Mouse (Mus musculus) naive thymus-derived CD4-positive, alpha-beta T cell, adult 2 months (primary cell): ENCODE results near the gene Lrrn4.
A peak's percentile ranks its signal among the peaks of the same experiment; 100 is the strongest.

ENCODE experiments used
- DNase-seq: peaks from one replicate; pipeline ENCODE4 v3.0.0-alpha.2; 2011; ENCODE audit warnings: low read depth

The Lrrn4 gene

GRCm38 (mm10) chr2:132880844-132881645 is at the start of gene Lrrn4:
Gene Lrrn4, minus strand, starts transcription at chr2:132880891.
- DNase-seq = no peak

- no peak for DNase-seq
Measured at GRCm38 (mm10) chr2:132928999-132929398, 48.3 kb upstream of the Lrrn4 start.

GRCm38 (mm10) chr2:132927871-132928270 is 47.2 kb upstream of the Lrrn4 start:
- no peak for DNase-seq

- DNase-seq = no peak
Measured at GRCm38 (mm10) chr2:132927298-132927697, 46.6 kb upstream of the Lrrn4 start.

- DNase-seq = no peak
Measured at GRCm38 (mm10) chr2:132923290-132924085, 42.8 kb upstream of the Lrrn4 start.

- no peak for DNase-seq
Measured at GRCm38 (mm10) chr2:132922076-132922873, 41.6 kb upstream of the Lrrn4 start.

- DNase-seq = no peak
Measured at GRCm38 (mm10) chr2:132914785-132915184, 34.1 kb upstream of the Lrrn4 start.

- peak; percentile 58 for DNase-seq
Measured at GRCm38 (mm10) chr2:132906763-132907162, 26.1 kb upstream of the Lrrn4 start.

- DNase-seq = no peak
Measured at GRCm38 (mm10) chr2:132904961-132905360, 24.3 kb upstream of the Lrrn4 start.

GRCm38 (mm10) chr2:132903498-132903897 is 22.8 kb upstream of the Lrrn4 start:
- peak; percentile 70 for DNase-seq

GRCm38 (mm10) chr2:132902056-132902455 is 21.4 kb upstream of the Lrrn4 start:
- DNase-seq = no peak

GRCm38 (mm10) chr2:132901636-132902035 is 20.9 kb upstream of the Lrrn4 start:
- no peak for DNase-seq

- DNase-seq = no peak
Measured at GRCm38 (mm10) chr2:132900596-132900995, 19.9 kb upstream of the Lrrn4 start.

- DNase-seq = no peak
Measured at GRCm38 (mm10) chr2:132898211-132898610, 17.5 kb upstream of the Lrrn4 start.

GRCm38 (mm10) chr2:132893826-132894225 is 13.1 kb upstream of the Lrrn4 start:
- DNase-seq = no peak

GRCm38 (mm10) chr2:132885312-132885711 is 4.6 kb upstream of the Lrrn4 start:
- no peak for DNase-seq

GRCm38 (mm10) chr2:132884303-132884967 is 3.7 kb upstream of the Lrrn4 start:
- no peak for DNase-seq

- peak; percentile 18 for DNase-seq
Measured at GRCm38 (mm10) chr2:132879261-132880044, 1.2 kb downstream of the Lrrn4 start.

GRCm38 (mm10) chr2:132876991-132877390 is 3.7 kb downstream of the Lrrn4 start:
- DNase-seq = no peak

- DNase-seq = peak; percentile 13
Measured at GRCm38 (mm10) chr2:132873657-132874326, 6.9 kb downstream of the Lrrn4 start.
